Mouse (Mus musculus): Measurements from ENCODE around the gene Axdnd1.
"Not testable (repeated sequence)": the region's sequence is repeated elsewhere in the genome, so short reads cannot be mapped to it uniquely, and the experiment has no call there.

DNA sequence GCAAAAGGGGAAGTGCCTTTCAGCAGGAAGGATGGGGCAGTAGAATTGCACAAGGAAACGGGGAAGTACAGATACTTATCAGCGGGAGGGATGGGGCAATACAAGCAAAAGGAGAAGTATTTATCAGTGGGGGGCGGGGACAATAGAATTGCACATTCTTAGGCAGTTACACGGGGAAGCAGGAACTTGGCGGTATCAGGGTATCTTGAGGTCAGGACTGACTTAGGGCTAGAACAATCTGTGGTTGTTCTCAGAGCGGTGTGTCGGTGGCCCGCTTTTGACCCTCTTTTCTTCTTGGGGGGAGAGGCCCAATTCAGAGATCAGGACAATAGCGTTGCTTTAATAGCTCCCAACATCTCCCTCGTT, 131.8 kb downstream of the Axdnd1 start:
- not testable (repeated sequence) for TF ChIP-seq ZC3H11A (IDR thresholded peaks at IDR 0.05; ENCODE audit: borderline replicate concordance, low read depth, low read length); ZNF384 (IDR thresholded peaks at IDR 0.05; ENCODE audit: low read depth, low read length); CHD2 (IDR thresholded peaks at IDR 0.05; ENCODE audit: low read depth, low read length); MAFK (IDR thresholded peaks at IDR 0.05; ENCODE audit: insufficient read depth, low read depth, low read length); HCFC1 (IDR thresholded peaks at IDR 0.05; ENCODE audit: borderline replicate concordance, insufficient read depth, low read length)
